Mouse (Mus musculus) gastrocnemius, adult 8-10 months (tissue): Measurements from ENCODE around the gene Baz1a. TPM values are rescaled to one million over a fixed set of nuclear protein-coding genes. Genes with fewer than 3 reads are reported as not detected.
A peak's percentile ranks its signal among the peaks of the same experiment; 100 is the strongest.
"Not testable (repeated sequence)": the region's sequence is repeated elsewhere in the genome, so short reads cannot be mapped to it uniquely, and the experiment has no call there.

ENCODE experiments used
- DNase-seq, 2 experiments: peaks; one replicate each; pipeline ENCODE4 v3.0.0; 2022; ENCODE audit warnings: low spot score in 2 of 2
- total RNA-seq, 4 experiments: library from RNA; stranded (reverse); gene quantifications; 2 replicates each; pipeline ENCODE4 v1.2.4; 2022

Baz1a gene
- total RNA-seq, 4 experiments from 2014 or later, result 1.8 to 3.1 (median 2.7) TPM

GRCm38 (mm10) chr12:54981962-54982361, 32.2 kb downstream of the Baz1a start:
- DNase-seq, result no peak

- no peak for DNase-seq
Observed at GRCm38 (mm10) chr12:54980939-54981338, 33.2 kb downstream of the Baz1a start.

- DNase-seq, result no peak
Observed at GRCm38 (mm10) chr12:54980532-54980931, 33.6 kb downstream of the Baz1a start.

- DNase-seq, result no peak
Observed at GRCm38 (mm10) chr12:54969033-54969432, 45.1 kb downstream of the Baz1a start.

GRCm38 (mm10) chr12:54965532-54966160, 48.5 kb downstream of the Baz1a start:
- no peak for DNase-seq

- DNase-seq, result no peak
Observed at GRCm38 (mm10) chr12:54959569-54959968, 54.6 kb downstream of the Baz1a start.

GRCm38 (mm10) chr12:54956974-54957373, 57.2 kb downstream of the Baz1a start:
- no peak for DNase-seq

- no peak for DNase-seq
Observed at GRCm38 (mm10) chr12:54956457-54956856, 57.7 kb downstream of the Baz1a start.

- no peak for DNase-seq
Observed at GRCm38 (mm10) chr12:54946116-54946515, 68.0 kb downstream of the Baz1a start.

- DNase-seq, result not testable (repeated sequence)
Observed at GRCm38 (mm10) chr12:54942586-54943157, 71.5 kb downstream of the Baz1a start.

- DNase-seq, result not testable (repeated sequence)
Observed at GRCm38 (mm10) chr12:54937581-54938343, 76.4 kb downstream of the Baz1a start.

GRCm38 (mm10) chr12:54910387-54910786, 103.8 kb downstream of the Baz1a start:
- no peak for DNase-seq

GRCm38 (mm10) chr12:54892559-54892958, 121.6 kb downstream of the Baz1a start:
- not testable (repeated sequence) for DNase-seq

- DNase-seq, result no peak
Observed at GRCm38 (mm10) chr12:54890426-54890825, 123.7 kb downstream of the Baz1a start.

GRCm38 (mm10) chr12:54887580-54888127, 126.5 kb downstream of the Baz1a start:
- no peak for DNase-seq

GRCm38 (mm10) chr12:54879630-54880029, 134.5 kb downstream of the Baz1a start:
- peak; percentile 45 to 46 for DNase-seq

- DNase-seq, result no peak
Observed at GRCm38 (mm10) chr12:54879211-54879610, 134.9 kb downstream of the Baz1a start.

- DNase-seq, result no peak
Observed at GRCm38 (mm10) chr12:54877875-54878274, 136.3 kb downstream of the Baz1a start.

GRCm38 (mm10) chr12:54876879-54877278, 137.3 kb downstream of the Baz1a start:
- no peak for DNase-seq

- peak; percentile 25 to 66 for DNase-seq
Observed at GRCm38 (mm10) chr12:54874711-54875110, 139.4 kb downstream of the Baz1a start.

- DNase-seq, result peak; percentile 66 to 78
Observed at GRCm38 (mm10) chr12:54862606-54863535, 151.3 kb downstream of the Baz1a start, which contains the start of gene Cfl2. TSS of gene Cfl2 (minus strand) at chr12:54862877.
